Mouse (Mus musculus) regulatory T cell (primary cell): ENCODE measurements around the gene Pde6c.

Source experiments
- in situ Hi-C: fragments of 300-600 bp; cut with MboI, MseI; formaldehyde crosslinking; loops from one replicate; pipeline ENCODE4 v1.15.1; 2025; ENCODE audit warnings: high pct_unique_total_duplicates

Pde6c gene

DNA sequence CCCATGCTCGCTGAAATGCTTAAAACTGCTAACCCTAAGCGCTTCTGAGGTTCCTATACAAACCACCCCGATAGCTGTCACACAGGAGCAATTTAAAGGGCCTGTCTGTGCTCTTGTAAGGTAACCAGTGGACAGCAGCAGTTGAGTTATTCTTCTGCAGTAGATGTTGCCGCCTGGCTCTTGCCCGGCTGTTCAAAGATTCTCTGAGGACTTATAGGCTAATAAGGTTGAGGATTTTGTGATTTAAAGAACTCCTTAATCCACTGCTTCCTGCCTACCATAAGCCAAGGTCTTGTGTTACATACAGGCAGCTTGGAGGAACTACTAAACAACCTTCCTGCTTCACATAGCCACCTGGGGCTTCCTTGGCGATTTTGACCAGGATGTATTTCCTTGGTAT, at the start of gene Pde6c:
Gene Pde6c (plus strand): TSS at position 301 of the 400 bp plus-strand sequence.
- in situ Hi-C loops = no loop called here

DNA sequence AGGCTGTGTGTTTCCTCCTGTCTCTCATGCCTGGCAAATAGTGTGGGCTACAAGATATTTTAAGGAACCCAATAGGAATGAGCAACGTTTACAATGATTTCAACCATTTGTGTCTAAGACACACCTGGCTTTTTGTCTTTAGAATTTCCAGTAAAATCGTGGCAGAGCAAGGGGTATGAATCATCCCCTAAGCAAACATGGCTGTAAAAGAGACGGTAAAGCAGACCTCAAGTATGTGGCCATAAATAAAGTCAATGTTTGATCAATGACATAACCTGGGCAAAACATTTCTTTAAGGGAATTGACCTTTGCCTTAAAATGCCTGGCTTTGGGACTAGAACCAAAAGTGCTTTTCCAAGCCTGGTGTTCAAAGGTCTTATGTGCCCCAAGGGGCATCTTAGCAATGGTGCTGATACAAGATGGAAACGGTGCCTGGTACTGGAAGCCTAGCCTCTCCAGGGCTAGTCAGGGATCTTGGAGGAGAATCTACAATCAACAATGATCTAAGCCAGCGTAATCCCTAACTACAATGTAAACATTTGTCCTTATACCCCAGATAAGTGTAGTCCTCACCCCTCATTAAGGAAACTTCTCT, 49.6 kb upstream of the Pde6c start:
- in situ Hi-C loops = no loop called here

DNA sequence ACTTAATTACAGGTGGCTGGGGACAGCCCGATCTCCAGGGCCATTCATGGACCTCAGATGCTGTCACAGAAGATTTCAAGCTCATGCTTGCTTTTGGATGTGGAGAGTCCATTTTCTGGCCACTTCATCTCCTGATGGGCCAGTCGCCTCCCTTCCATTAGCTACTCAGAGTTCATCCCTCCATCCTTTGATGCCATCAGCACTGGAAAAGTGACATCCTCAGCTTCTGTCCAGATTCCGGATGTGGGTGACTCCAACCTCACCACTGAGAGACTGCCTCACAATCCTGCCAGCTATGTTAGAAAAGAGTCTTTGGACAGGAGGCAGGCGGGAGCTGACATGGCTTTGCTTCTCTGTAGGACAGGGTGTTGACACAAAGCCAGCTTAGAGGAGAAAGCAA, 46.7 kb upstream of the Pde6c start:
- in situ Hi-C loops = no loop called here

DNA sequence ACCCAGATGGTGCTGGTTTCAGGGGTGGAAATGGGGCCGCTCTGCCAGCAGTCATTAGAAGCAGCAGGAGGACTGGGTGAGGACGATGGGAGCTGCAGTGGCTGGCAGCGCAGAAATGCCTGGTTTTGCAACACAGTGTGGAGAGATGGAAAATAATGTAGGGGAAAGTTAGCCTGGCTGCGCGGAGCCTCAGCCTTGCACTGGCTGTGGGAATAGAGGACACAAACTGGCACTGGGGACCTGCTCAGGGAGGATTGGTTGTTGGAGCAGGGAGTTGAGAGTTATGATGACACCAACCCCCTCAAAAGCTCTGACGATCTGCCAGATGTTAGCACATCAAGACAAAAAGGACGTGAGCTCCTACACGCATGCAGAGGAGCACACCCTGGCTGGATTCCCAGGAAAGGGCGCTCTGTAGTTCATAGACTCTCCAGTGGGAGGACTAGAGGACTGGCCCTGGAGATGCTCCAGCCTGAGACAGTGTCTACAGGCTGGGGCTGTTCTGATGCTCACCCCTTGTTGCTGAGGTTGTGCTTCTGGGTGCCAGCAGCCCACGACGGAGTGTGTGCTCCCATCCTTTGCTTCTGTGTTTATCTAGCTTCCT, 45.5 kb upstream of the Pde6c start:
- in situ Hi-C loops = no loop called here

DNA sequence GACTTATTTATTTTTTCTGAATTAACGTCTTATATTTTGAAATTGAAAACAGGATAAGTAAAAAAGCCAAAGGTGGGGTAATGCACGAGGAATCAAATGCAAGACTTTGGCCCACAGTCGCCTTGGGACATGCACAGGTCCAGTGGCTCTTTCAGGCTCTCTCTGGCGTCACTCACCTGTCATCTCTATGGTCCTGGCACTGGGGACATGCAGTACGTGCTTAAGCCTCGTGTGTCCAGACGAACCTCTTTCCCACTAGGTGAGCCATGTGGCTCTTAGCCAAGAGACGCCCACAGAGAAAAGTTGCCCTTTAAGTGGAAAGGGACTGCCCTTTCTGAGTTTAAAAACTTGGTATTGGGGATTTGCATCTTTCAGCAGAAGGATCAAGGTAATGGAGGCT, 43.2 kb upstream of the Pde6c start:
- in situ Hi-C loops = no loop called here

DNA sequence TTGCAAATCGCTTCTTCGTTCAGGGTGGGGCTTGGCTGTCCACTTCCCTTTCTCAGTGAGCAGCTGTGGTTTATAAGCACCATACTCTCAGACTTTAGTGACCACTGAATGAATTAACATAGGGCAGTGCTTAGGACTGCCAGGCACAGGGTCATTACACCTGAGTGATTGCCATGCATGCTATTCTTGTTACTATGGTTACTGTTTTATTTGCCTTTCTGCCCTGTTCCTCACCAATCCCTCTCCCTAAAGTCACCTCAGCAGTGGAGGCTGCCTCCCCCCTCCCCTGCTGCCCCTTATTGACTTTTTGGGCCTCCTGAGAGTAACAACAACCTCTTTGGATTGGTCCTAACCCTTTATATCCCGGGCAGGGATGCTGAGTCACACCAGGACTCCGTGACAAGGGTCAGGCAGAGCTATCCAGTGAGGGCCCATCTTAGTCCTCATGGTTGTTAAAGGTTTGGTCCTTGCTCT, 41.0 kb upstream of the Pde6c start:
- in situ Hi-C loops = loop anchor here (5.0 kb wide), 1 partner anchor 66 kb away; no protein-coding TSS in a partner anchor

DNA sequence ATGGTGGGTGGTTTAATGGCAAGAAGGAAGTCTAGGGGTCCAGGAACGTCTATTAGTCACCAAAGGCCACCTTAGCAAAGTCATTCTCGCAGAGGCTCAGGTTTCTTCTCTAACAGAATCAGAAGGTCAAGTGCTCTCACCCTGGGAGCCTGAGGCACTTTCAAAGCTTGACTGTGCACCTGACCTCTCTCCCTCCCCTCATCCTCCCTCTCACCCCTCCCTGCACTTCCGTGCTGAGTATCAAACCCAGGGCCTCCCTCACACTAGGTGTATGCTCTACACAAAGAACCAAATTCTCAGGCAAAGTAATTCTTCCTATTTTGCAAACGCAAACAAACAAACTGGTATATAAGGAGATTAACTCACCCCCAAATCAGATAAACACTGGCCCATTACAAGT, 36.4 kb upstream of the Pde6c start:
- in situ Hi-C loops = no loop called here

DNA sequence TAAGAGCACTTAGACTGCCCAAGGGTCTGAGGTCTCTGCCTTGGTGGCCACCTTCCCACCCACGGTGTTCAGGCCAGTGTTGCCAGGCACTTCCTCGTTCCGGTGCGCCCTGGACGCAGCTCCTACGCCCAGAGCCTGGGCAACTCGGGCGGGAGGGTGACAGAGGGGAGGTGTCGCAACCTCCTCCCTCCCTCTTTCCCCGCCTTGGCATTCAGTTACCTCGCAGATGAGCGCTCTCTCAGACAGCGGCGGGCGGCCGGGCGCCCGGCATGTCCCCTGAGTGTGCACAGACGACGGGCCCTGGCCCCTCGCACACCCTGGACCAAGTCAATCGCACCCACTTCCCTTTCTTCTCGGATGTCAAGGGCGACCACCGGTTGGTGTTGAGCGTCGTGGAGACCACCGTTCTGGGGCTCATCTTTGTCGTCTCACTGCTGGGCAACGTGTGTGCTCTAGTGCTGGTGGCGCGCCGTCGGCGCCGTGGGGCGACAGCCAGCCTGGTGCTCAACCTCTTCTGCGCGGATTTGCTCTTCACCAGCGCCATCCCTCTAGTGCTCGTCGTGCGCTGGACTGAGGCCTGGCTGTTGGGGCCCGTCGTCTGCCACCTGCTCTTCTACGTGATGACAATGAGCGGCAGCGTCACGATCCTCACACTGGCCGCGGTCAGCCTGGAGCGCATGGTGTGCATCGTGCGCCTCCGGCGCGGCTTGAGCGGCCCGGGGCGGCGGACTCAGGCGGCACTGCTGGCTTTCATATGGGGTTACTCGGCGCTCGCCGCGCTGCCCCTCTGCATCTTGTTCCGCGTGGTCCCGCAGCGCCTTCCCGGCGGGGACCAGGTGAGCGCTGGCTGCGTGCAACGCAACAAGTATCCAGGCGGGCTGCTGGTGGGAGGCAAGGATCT, 35.5 kb upstream of the Pde6c start, which contains the start of gene Ffar4:
Gene Ffar4 (plus strand): TSS at position 214 of the 901 bp plus-strand sequence.
- in situ Hi-C loops = no loop called here

DNA sequence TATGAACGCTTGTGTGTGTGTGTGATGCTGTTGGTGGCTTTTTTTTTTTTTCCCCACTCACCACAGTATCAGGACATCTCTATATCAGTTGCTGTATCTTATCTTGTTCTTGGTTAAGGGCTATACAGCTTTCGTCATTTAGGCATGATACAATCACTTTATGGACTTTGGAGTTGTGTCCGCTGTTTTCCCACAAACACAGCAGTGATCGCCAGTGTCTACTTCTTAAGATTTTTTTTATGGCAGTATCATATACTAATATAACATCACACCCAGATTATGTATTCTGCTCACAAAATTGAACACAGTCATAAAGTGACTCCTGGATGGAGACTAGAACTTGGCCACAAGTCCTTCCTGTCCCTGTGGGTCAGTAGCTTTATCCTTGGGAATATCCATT, 24.7 kb upstream of the Pde6c start:
- in situ Hi-C loops = no loop called here

DNA sequence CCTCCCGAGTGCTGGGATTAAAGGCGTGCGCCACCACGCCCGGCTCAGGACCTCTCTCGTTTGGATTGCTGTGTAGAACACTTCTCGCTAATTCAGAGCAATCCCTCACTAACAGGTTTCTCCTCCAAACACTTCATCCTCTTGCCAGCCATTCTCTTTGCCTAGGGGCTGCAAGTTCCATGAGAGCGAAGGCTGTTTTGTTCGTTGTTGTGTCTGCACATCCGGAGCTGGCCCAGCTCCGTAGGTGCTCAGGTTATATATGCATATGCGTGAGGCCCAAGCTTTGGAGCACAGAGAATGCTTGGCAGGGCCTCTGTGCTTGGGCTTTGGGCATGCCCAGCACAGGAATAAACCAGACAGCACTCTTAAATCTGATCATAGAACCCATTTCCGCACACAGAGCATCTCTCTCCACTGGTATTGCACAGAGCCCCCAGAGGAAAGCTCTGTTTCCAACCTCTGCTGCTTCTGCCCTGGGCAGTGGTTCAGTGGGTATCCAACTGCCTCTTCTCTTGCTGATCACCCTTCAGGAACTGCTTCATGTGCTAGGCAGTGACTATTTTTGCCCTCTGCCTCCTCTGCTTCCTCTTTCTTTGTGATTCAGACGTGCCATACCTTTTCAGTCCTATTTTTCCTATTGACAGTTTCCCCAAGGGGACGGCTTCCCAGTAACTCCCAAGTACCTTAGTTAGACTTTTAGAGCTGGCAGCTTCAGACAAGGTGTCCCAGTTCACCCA, 22.9 kb upstream of the Pde6c start:
- in situ Hi-C loops = no loop called here

DNA sequence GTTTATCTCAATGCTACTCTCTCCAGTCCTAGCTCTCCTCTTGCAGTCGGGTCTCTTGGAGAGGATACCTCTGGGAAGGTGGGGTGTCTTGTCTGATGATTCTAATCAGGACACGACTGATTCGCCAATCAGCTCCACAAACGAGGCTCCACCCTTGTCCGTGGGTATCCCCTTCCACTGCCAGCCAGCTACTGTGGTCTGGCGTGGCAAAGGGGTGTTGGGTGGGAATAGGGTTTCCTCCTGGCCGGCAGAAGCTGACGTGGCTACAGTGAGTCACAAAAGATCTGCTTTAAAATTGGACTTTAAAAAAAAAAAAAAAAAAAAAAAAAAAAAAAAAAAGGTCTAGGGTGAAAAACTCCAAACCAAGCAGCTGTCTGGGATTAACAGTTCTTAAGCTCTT, 21.5 kb upstream of the Pde6c start:
- in situ Hi-C loops = no loop called here

DNA sequence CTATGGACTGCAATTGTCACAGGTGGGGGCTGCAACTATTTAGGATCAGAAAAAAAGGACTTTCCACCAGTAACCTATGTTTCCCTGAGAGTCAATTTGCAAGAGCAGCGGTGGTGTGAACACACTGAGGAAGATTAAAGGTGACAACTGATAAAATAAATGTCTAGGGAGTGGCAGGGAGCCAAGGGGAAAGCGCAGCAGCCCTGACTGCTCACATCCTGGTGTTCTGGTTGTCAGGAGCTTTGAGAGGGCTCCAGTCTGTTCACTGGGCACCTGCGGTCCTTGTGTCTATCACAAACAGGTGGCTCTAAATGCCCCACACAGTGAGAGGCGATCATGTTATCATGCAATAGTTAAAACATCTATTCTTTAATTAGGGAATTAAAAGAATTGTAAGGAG, 20.0 kb upstream of the Pde6c start:
- in situ Hi-C loops = no loop called here

DNA sequence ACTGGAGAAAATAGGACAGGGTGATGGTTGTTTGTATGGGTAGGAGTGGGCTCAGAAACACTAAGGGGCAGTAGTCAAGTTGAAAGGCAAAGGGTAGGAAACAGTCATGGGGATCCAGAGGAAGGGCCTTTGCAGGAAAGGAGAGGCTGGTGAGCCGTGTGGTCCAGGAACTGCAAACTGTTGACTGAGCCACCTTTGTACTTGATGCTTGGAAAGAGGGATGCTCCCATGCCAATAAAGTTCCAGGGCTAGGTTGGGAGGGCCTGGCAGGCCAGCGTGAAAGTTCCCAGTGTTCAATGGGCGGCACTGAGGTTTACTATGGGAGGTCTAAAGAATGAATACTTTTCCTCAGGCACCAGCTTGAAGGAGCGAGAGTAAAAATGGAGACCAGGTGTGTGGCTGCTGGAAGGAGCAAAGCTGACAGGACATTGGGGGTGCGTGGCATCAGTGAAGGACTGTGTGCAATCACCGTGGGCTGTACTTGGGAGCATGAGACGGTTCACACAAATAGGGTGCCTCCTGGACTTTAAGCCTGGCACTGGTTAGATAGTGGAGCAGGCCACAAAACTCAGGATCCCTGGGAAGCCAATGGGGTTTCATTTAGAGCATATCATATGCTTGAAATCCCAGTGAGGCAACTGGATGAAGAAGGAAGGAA, 17.6 kb upstream of the Pde6c start:
- in situ Hi-C loops = no loop called here

DNA sequence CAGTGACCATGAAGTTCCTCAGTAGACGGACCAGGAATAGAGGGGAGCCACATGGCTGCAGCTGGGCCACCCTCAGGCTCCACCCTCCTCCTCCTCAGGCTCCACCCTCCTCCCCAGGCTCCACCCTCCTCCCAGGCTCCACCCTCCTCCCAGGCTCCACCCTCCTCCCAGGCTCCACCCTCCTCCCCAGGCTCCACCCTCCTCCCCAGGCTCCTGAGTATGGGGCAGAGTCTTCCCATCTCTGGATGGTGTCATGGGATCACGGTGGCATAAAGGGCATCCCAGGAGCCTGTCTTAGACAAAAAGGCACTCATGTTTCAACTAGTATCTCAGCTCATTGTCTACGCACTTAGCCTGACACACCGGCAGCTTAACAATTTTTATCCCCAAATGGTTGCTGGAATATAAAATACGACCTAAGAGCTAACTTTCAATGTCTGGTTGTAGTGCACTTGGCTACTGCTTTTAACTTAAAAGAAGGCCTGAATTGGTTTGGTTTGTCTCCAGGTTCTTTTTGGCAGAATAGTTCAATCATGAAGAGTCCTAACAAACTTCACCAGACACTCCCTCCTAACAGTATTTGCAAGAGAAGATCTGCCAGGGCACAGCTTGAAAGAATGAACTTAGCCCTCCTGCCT, 12.3 kb upstream of the Pde6c start:
- in situ Hi-C loops = no loop called here

DNA sequence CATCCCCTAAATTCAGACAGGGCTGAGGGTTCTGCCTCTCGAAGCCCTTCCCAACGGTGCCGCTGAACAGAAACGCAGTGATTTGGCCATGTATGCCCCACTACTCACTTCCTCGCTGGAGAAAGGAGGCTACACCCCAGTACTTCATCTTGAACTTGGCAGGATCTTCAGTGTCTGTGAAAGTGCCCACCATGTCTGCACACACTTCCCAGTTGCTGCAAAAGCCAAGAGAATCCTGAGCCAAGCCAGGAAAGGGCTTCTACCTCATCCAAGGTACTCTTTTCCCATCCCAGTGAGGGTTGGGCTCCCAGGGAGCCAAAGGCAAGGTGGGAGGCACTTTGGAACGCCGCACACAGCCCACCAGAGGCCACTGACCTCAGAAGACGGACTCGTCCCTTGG, 8.7 kb upstream of the Pde6c start:
- in situ Hi-C loops = no loop called here

DNA sequence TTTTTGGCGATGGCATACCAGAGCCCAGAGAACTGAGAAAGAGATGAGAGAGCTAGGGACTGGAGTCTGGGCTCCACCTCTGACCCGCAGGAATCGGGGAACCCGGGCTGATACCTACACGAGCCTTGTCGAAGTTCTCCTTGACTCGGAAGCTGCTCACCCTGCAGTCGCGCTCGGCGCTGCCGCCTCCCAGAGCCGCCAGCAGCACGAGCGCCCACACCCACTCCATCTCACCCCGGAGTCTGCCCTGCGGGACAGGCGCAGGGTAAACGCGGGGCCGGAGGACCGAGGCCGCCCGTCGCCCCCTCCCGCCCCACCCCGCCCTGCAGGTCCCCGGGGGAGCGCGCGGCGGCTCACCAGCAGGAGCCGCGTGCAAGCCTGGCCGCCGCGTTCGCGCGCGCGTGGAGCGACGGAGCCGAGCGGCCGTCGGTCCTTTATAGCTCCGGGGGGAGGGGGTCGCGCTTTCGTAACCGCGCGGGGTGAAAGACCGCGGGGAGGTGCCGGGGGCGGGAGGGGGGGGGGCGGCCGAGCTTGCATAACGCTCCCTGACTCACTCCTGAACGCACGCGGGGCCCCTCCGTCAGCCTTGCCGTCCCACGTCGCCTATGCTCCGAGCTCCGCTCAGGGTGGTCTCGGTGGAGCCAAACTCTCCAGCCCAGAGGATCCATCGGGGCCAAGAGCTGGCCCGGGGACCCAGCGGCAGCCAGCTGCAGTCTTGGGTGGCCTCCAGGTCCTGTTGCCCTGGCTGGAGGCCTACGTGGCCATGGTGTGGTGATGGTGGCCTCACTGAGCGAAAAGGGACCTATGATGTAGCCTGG, 8.0 kb upstream of the Pde6c start:
- in situ Hi-C loops = no loop called here

DNA sequence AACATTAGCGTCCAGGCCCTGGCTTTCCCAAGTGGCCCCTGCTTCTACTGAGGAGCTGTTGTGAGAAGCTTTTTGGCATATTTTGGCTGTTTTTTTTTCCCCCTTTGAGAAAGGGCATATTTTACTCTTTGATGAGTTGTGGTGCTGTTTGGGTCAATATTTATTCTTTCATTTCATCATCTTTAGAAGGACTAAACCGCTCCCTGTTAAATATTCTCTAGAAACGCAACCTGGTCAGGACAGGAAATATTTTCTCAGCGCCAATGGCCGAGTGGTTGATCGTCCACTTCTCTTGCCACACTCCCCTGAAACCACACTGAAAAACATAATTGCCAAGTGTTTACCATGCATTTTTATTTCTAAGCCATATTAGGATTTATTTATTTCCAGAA, 7.4 kb upstream of the Pde6c start, which contains the start of gene Rbp4:
Gene Rbp4 (minus strand): TSS at position 63 of the 392 bp plus-strand sequence.
- in situ Hi-C loops = no loop called here

DNA sequence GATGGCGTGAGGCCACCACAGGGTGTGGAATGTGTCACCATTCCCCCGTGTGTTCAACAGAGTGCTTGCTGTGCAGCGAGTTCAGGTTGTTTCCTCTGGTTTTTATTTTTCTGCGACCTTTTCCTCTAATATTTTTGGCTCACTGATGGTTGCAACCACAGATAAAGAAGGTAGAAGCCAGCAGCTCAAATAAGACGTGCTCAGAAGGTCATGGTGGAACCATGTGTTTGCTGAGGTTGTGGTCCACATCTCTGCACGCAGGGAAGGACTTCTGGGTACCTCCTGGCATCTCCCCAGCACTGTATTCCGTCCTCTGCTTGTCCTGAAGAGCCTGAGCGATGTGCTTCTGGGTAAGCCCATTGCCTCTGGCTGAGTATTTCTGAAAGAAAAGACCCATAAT, 5.9 kb upstream of the Pde6c start:
- in situ Hi-C loops = no loop called here

DNA sequence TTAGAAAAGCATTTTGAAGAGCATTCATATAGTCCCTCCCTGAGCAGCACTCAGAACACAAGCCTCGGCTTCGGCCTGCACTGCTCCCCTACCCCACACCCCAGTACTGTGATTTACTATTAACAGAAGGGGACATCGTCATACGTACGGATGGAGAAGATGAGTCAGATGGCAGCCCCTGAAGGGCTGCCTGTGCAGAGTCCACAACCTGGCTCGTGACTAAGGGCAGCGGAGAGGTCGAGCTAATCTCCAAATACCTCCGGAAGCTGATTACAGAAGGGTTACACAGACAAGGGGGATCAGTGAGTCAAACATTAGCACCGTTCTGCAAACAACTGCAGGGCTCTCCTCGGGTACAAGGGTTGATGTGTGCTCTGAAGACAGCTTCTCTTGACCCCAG, 1.4 kb downstream of the Pde6c start:
- in situ Hi-C loops = no loop called here

DNA sequence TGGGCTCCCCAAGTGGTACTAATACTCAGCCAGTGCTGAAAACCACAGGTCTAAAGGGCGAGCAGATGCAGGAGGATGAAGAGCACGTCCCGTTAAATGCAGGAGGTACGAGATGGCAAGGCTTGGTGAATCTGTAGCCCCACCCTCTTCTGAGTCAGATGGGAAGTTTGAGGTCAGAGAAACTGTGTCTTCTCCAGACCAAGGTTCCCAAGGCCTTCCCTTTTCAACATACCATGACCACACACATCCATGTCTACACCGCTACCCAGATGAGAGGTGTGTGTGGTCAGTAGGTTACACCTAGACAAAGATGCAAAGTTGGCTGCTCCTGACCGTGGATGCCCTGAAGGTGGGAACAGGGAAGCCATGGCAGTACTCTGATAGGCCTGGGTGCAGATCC, 2.2 kb downstream of the Pde6c start:
- in situ Hi-C loops = no loop called here
